Mouse (Mus musculus) liver, adult 2 months (tissue): ENCODE data around the gene Filip1l. TPM values are rescaled to one million over a fixed set of nuclear protein-coding genes. Genes with fewer than 3 reads are reported as not detected.

Experiments used
- DNase-seq: peaks from one replicate; pipeline ENCODE4 v3.0.0-alpha.2; 2011; ENCODE audit warnings: low read depth, low spot score; ENCODE audit errors: extremely low read depth
- H3K27ac ChIP-seq: fragments of 200-500 bp; replicated peaks from 2 replicates; pipeline ENCODE4 v1.5.1; 2012; ENCODE audit warnings: low read depth, mild to moderate bottlenecking, control low read depth, inconsistent platforms, low read length; ENCODE audit not compliant: insufficient read depth
- H3K27me3 ChIP-seq: fragments of 200-500 bp; 2 replicates; pipeline ENCODE4 v1.6.1; 2012; ENCODE audit warnings: mild to moderate bottlenecking, moderate library complexity, low read length, inconsistent platforms; ENCODE audit not compliant: control insufficient read depth, insufficient read depth
- H3K36me3 ChIP-seq: fragments of 200-500 bp; 2 replicates; pipeline ENCODE4 v1.6.1; 2012; ENCODE audit warnings: low read length, inconsistent platforms; ENCODE audit not compliant: control insufficient read depth, insufficient read depth
- H3K4me1 ChIP-seq: fragments of 200-500 bp; 2 replicates; pipeline ENCODE4 v1.6.1; 2011; ENCODE audit warnings: low read length; ENCODE audit not compliant: control insufficient read depth, insufficient read depth
- H3K4me3 ChIP-seq: fragments of 200-500 bp; 2 replicates; pipeline ENCODE4 v1.5.1; 2011; ENCODE audit warnings: low read depth, mild to moderate bottlenecking, control low read depth, low read length, moderate library complexity; ENCODE audit not compliant: insufficient read depth
- H3K79me2 ChIP-seq: fragments of 200-500 bp; 2 replicates; pipeline ENCODE4 v1.6.1; 2012; ENCODE audit warnings: inconsistent platforms, mild to moderate bottlenecking, low read length, moderate library complexity; ENCODE audit not compliant: control insufficient read depth, insufficient read depth
- H3K9ac ChIP-seq: fragments of 200-500 bp; 2 replicates; pipeline ENCODE4 v1.6.1; 2012; ENCODE audit warnings: low read depth, mild to moderate bottlenecking, control low read depth, inconsistent platforms, low read length
- CTCF ChIP-seq: fragments of 200-500 bp; IDR thresholded peaks from 2 replicates; pipeline ENCODE4 v1.5.1; 2011; ENCODE audit warnings: low read depth, low read length, control low read depth
- POLR2A ChIP-seq: fragments of 200-500 bp; IDR thresholded peaks from 2 replicates; pipeline ENCODE4 v1.6.1; 2011; ENCODE audit warnings: low read length, control low read depth; ENCODE audit not compliant: insufficient read depth; ENCODE audit errors: extremely low read depth
- WGBS: fragments of 180-500 bp; shearing (Covaris S2); methylation state at CpG from one replicate; pipeline ENCODE4 v1.1.7; 2018; 5-methylcytosine and 5-hydroxymethylcytosine counted together
- polyA plus RNA-seq: library from polyadenylated mRNA; depleted of rRNA; stranded (reverse); fragments of >200 nt; gene quantifications from 2 replicates; pipeline ENCODE4 v1.2.3, GENCODE M21; 2012
- total RNA-seq: library from RNA; depleted of rRNA; stranded (reverse); fragments of >200 nt; gene quantifications from 2 replicates; pipeline ENCODE4 v1.2.3, GENCODE M21; 2014

Filip1l gene
- total and polyA plus RNA-seq, 2 experiments = 0.82 to 2.9 TPM

GRCm38 (mm10) chr16:57317127-57317526, 35.8 kb upstream of the Filip1l start:
- DNase-seq = no peak
- 84% methylated on average over 4 of the region's 4 CpGs for WGBS
- H3K4me3 ChIP-seq = no peak overlapping the region
- no peaks in the 10 kb centered on the region for H3K36me3 ChIP-seq
- no peak overlapping the region for H3K9ac ChIP-seq
- H3K79me2 ChIP-seq = no peaks in the 10 kb centered on the region
- no peak overlapping the region for H3K27ac ChIP-seq
- H3K4me1 ChIP-seq = no peaks in the 10 kb centered on the region
- TF ChIP-seq POLR2A (no peak), CTCF (no peak)
- H3K27me3 ChIP-seq = no peaks in the 10 kb centered on the region

GRCm38 (mm10) chr16:57317882-57318636, 34.8 kb upstream of the Filip1l start:
- Histone ChIP-seq H3K27ac (no peak overlapping the region), H3K4me3 (no peak overlapping the region), H3K27me3 (no peaks in the 10 kb centered on the region), H3K4me1 (no peaks in the 10 kb centered on the region), H3K36me3 (no peaks in the 10 kb centered on the region), H3K9ac (no peak overlapping the region), H3K79me2 (no peaks in the 10 kb centered on the region)
- 77% methylated on average over 13 of the region's 13 CpGs for WGBS
- no peak for DNase-seq
- no peak for TF ChIP-seq POLR2A
- no peak for TF ChIP-seq CTCF

DNA sequence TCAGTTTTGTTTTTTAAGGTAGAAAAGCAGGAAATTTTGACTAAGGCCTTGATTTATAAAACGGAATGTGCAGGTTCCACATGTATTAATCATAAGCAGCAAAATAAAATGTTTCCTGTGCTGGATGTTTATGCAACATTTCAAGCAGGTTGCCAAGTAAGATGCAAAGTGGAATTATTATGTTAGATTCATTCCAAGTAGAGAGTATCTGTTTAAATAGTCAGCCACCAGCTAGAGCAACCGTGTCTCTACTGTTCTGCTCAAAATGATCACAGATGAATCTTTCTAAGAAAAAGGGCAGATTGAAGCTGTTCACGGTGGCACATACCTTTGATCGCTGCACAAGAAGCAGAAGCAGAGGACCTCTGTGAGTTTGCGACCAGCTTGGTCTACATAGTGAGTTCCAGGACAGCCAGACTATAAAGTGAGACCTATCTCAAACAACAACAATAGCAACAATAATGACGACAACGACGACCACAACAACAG, 34.2 kb upstream of the Filip1l start:
- H3K4me3 ChIP-seq = no peak overlapping the region
- no peak overlapping the region for H3K27ac ChIP-seq
- no peak for TF ChIP-seq POLR2A
- TF ChIP-seq CTCF = no peak
- no peaks in the 10 kb centered on the region for H3K36me3 ChIP-seq
- no peak overlapping the region for H3K9ac ChIP-seq
- no peak for DNase-seq
- 87% methylated on average over 8 of the region's 8 CpGs for WGBS
- no peaks in the 10 kb centered on the region for H3K27me3 ChIP-seq
- no peaks in the 10 kb centered on the region for H3K79me2 ChIP-seq
- H3K4me1 ChIP-seq = no peaks in the 10 kb centered on the region

DNA sequence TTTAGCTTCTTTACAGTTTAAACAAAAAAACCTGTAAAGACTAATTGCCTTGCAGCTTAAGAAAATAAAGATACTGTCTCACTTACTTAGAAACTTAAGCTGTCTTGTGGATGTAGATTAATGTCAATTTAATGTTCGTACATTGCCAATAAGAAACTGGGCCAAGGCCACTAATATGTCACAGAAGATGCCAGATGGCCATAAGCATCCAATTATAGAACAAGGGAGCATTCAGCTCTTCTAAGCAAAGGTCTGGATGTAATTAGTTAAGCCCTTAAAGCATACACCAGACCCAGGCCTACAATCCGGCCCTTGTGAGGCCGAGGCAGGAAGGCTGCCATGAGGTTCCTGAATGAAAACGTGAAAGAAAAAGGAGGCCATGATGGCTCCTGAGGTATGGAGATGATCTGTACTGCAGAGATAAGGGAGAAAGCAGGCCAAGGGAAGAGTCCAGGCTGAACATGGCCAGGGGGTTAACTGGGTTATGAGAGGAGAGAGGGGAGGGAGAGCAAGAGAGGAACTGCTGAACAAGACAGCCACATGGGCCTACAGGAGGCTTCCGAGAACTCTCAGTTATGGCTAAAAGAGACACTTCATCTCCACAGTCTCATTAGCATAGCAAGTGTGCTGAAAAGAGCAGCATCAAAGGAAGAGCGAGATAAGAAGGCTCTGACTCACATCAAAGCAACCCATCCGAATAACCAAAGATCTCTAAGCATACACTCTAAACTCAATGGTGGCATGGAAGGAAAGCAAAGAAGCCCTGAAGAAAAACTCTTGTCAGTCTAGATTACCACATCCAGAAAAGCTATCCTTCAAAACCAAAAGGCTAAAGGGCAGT, 33.4 kb upstream of the Filip1l start:
- Histone ChIP-seq H3K27me3 (no peaks in the 10 kb centered on the region), H3K4me1 (no peaks in the 10 kb centered on the region), H3K36me3 (no peaks in the 10 kb centered on the region), H3K4me3 (no peak overlapping the region), H3K9ac (no peak overlapping the region), H3K79me2 (no peaks in the 10 kb centered on the region), H3K27ac (no peak overlapping the region)
- 87% methylated on average over 7 of the region's 7 CpGs for whole genome bisulfite sequencing
- DNase-seq = no peak
- TF ChIP-seq POLR2A = no peak
- TF ChIP-seq CTCF = no peak

- no peak for DNase-seq
- no peak overlapping the region for H3K9ac ChIP-seq
- H3K27ac ChIP-seq = no peak overlapping the region
- H3K36me3 ChIP-seq = no peaks in the 10 kb centered on the region
- H3K27me3 ChIP-seq = no peaks in the 10 kb centered on the region
- H3K79me2 ChIP-seq = no peaks in the 10 kb centered on the region
- H3K4me3 ChIP-seq = no peak overlapping the region
- WGBS = 86% methylated on average over 7 of the region's 7 CpGs
- TF ChIP-seq CTCF = no peak
- no peaks in the 10 kb centered on the region for H3K4me1 ChIP-seq
Observed at GRCm38 (mm10) chr16:57326996-57327395, 25.9 kb upstream of the Filip1l start.
